Mouse (Mus musculus): Measurements from ENCODE around the gene Snx27. TPM values are rescaled to one million over a fixed set of nuclear protein-coding genes. Genes with fewer than 3 reads are reported as not detected.
A peak's percentile ranks its signal among the peaks of the same experiment; 100 is the strongest.

The Snx27 gene
- polyA plus RNA-seq, 1 experiment from 2014 or later = 39.4 TPM

DNA sequence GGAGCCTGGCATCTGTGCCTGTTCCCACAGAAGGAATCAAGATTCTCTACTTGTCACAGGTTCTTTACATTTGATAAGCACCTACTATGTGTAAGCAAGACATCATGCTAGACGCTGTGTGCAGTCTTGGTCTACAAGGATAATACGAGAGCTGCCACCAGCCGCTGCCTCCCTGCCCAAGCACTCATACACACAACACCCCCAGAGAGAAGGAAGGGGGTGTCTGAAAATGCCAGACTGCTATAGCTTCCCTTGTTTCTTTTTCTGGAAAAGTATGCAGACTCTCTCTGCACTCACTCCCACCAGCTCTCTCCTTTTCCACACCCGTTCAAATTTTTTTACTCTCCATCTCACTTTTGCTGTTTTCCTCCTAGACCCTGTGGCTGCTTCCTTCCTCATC is 105.1 kb downstream of the Snx27 start:
- peak overlapping the region; percentile 53 for H3K9ac ChIP-seq (ENCODE audit: low read length)
- H3K36me3 ChIP-seq (ENCODE audit: control insufficient read depth, insufficient read depth, low read length) = no peaks in the 10 kb centered on the region
- H3K4me1 ChIP-seq (ENCODE audit: control insufficient read depth, insufficient read depth, low read length) = peaks cover 46% of the 10 kb centered on the region
- H3K4me2 ChIP-seq = peak overlapping the region; percentile 59
- ATAC-seq (ENCODE audit: low FRiP score) = no peak
- DNase-seq (ENCODE audit: low spot score, missing footprints) = no peak
- no peaks in the 10 kb centered on the region for H3K9me3 ChIP-seq (ENCODE audit: control insufficient read depth, low read length)
- 37% methylated on average over 4 of the region's 4 CpGs for WGBS
- peak overlapping the region; percentile 56 for H3K4me3 ChIP-seq (ENCODE audit: low read depth, low read length)
- H3K27me3 ChIP-seq (ENCODE audit: control insufficient read depth, insufficient read depth, low read length) = no peaks in the 10 kb centered on the region
- peak overlapping the region; percentile 85 for H3K27ac ChIP-seq (ENCODE audit: low read depth, low read length)

DNA sequence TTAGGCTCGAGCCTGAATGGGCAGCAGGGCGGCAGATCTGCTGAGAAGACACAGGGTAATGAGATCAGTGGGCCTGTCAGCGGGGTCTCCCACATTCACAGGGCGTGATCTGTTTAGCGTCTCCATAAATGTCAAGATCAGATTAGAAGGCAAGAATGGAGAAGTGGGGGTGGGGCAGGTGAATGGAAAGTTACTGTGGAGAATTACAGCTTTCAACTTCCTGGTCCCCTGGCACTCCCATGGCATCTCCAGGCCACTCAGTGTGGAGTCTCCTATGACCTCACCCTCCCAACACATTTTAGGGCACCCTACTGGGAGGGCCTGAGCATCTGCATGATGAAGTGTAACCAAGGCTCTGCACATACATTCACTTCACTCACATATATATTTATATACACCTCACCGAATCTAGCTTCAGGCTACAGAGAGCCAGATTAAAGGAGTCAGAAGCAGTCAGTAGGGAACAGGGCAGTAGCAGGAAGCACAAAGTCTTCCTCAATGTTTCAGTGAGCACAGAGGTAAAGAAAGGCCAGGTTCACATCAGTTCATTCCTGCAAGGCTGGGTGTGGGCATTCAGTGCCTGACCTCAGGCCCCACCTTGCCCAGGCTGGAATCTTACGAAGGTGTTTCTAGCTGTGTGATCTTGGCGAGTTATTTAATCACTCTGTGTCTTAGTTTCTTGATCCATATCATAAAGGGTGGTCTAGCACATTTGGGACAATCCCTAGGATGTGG is 106.0 kb downstream of the Snx27 start:
- Histone ChIP-seq H3K4me3 (ENCODE audit: low read depth, low read length) (no peak overlapping the region), H3K27ac (ENCODE audit: low read depth, low read length) (no peak overlapping the region), H3K27me3 (ENCODE audit: control insufficient read depth, insufficient read depth, low read length) (no peaks in the 10 kb centered on the region), H3K4me1 (ENCODE audit: control insufficient read depth, insufficient read depth, low read length) (peaks cover 46% of the 10 kb centered on the region), H3K4me2 (no peak overlapping the region), H3K9me3 (ENCODE audit: control insufficient read depth, low read length) (no peaks in the 10 kb centered on the region), H3K36me3 (ENCODE audit: control insufficient read depth, insufficient read depth, low read length) (no peaks in the 10 kb centered on the region), H3K9ac (ENCODE audit: low read length) (no peak overlapping the region)
- WGBS = 56% methylated on average over 8 of the region's 8 CpGs
- DNase-seq (ENCODE audit: low spot score, missing footprints) (no peak), ATAC-seq (ENCODE audit: low FRiP score) (no peak)

DNA sequence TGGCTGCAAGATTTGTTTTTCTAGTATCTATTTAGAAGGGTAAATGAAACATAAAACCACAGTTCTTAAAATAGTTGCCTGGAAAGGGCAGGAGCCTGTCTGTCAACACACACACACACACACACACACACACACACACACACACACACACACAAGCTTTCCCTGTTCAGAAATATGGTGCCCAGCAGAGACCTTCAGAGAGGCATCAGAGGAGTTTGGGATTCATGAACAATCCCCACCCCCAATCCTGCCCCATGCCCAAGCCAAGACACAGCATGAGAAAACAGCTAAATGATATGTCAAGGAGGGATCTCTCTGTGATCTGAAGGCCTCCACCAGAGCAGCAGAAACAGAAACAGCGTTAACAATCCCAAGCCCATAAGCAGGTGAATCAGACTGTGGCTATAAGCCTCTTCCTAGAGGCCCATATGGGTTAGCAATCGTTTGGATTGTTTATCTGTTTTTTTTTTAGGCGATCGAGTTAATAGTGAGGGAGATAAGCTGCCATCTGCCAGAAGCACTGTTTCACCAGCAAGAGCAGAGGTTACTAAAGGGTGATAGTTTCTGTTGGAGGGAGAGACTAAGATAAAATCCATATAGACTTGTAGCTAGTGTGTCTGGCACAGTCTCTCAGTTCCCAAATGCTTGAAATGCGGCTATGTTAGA is 108.8 kb downstream of the Snx27 start:
- no peak for ATAC-seq (ENCODE audit: low FRiP score)
- H3K4me1 ChIP-seq (ENCODE audit: control insufficient read depth, insufficient read depth, low read length) = peaks cover 26% of the 10 kb centered on the region

GRCm38 (mm10) chr3:94473115-94473505 is 109.4 kb downstream of the Snx27 start:
- H3K9ac ChIP-seq (ENCODE audit: low read length) = peak overlapping the region; percentile 0; the same call in 1 of the 2 replicates
- 55% methylated on average over 10 of the region's 10 CpGs for WGBS
- ATAC-seq (ENCODE audit: low FRiP score) = no peak
- no peak overlapping the region; the same call in 1 of the 2 replicates for H3K4me2 ChIP-seq
- peaks cover 23% of the 10 kb centered on the region for H3K4me1 ChIP-seq (ENCODE audit: control insufficient read depth, insufficient read depth, low read length)
- H3K9me3 ChIP-seq (ENCODE audit: control insufficient read depth, low read length) = no peaks in the 10 kb centered on the region
- no peak overlapping the region for H3K27ac ChIP-seq (ENCODE audit: low read depth, low read length)
- H3K36me3 ChIP-seq (ENCODE audit: control insufficient read depth, insufficient read depth, low read length) = no peaks in the 10 kb centered on the region
- H3K27me3 ChIP-seq (ENCODE audit: control insufficient read depth, insufficient read depth, low read length) = no peaks in the 10 kb centered on the region
- DNase-seq (ENCODE audit: low spot score, missing footprints) = no peak
- no peak overlapping the region for H3K4me3 ChIP-seq (ENCODE audit: low read depth, low read length)

More for the DNA sequence above, 108.8 kb downstream of the Snx27 start:
- Histone ChIP-seq H3K4me3 (ENCODE audit: low read depth, low read length) (no peak overlapping the region), H3K27ac (ENCODE audit: low read depth, low read length) (no peak overlapping the region), H3K36me3 (ENCODE audit: control insufficient read depth, insufficient read depth, low read length) (no peaks in the 10 kb centered on the region), H3K4me2 (no peak overlapping the region), H3K27me3 (ENCODE audit: control insufficient read depth, insufficient read depth, low read length) (no peaks in the 10 kb centered on the region), H3K9me3 (ENCODE audit: control insufficient read depth, low read length) (no peaks in the 10 kb centered on the region), H3K9ac (ENCODE audit: low read length) (no peak overlapping the region)
- 74% methylated on average over 5 of the region's 5 CpGs for WGBS
- DNase-seq (ENCODE audit: low spot score, missing footprints) = peak; percentile 75

- ATAC-seq (ENCODE audit: low FRiP score) = peak; percentile 85
- Histone ChIP-seq H3K9me3 (ENCODE audit: control insufficient read depth, low read length) (no peaks in the 10 kb centered on the region), H3K4me2 (peak overlapping the region; percentile 50), H3K36me3 (ENCODE audit: control insufficient read depth, insufficient read depth, low read length) (no peaks in the 10 kb centered on the region), H3K27ac (ENCODE audit: low read depth, low read length) (no peak overlapping the region), H3K9ac (ENCODE audit: low read length) (peak overlapping the region; percentile 34; the same call in 1 of the 2 replicates), H3K27me3 (ENCODE audit: control insufficient read depth, insufficient read depth, low read length) (no peaks in the 10 kb centered on the region), H3K4me1 (ENCODE audit: control insufficient read depth, insufficient read depth, low read length) (peaks cover 22% of the 10 kb centered on the region), H3K4me3 (ENCODE audit: low read depth, low read length) (peak overlapping the region; percentile 28)
- 11% methylated on average over 28 of the region's 28 CpGs for WGBS
- DNase-seq (ENCODE audit: low spot score, missing footprints) = peak; percentile 94
These were observed 109.9 kb downstream of the Snx27 start for GRCm38 (mm10) chr3:94472447-94473114.

DNA sequence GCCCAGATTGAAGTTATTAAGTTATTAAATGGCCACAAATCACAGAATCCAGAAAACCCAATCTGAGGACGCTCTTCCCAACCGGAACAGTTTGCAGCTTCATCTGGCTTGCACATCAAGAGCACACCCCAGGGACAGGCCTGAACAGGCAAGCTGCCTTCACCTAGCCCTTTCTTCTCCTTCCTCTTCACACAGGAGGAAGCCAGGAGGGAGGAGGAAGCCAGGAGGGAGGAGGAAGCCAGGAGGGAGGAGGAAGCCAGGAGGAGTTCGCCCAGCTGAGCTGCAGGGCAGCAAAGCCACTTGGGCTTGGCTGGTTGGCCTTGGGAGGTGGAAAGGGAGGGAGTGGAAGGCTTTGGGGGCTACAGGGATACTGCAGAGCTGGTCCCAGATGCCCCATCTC is 113.6 kb downstream of the Snx27 start:
- Histone ChIP-seq H3K4me1 (ENCODE audit: control insufficient read depth, insufficient read depth, low read length) (peaks cover 21% of the 10 kb centered on the region), H3K27ac (ENCODE audit: low read depth, low read length) (no peak overlapping the region), H3K4me3 (ENCODE audit: low read depth, low read length) (no peak overlapping the region), H3K9ac (ENCODE audit: low read length) (no peak overlapping the region), H3K9me3 (ENCODE audit: control insufficient read depth, low read length) (no peaks in the 10 kb centered on the region), H3K4me2 (no peak overlapping the region), H3K27me3 (ENCODE audit: control insufficient read depth, insufficient read depth, low read length) (no peaks in the 10 kb centered on the region), H3K36me3 (ENCODE audit: control insufficient read depth, insufficient read depth, low read length) (no peaks in the 10 kb centered on the region)
- DNase-seq (ENCODE audit: low spot score, missing footprints) (peak; percentile 64), ATAC-seq (ENCODE audit: low FRiP score) (no peak)
- 64% methylated on average over 3 of the region's 3 CpGs for WGBS

GRCm38 (mm10) chr3:94465632-94466430 is 116.7 kb downstream of the Snx27 start:
- WGBS = 57% methylated on average over 13 of the region's 13 CpGs
- DNase-seq (ENCODE audit: low spot score, missing footprints) (peak; percentile 59), ATAC-seq (ENCODE audit: low FRiP score) (no peak)
- Histone ChIP-seq H3K36me3 (ENCODE audit: control insufficient read depth, insufficient read depth, low read length) (no peaks in the 10 kb centered on the region), H3K27ac (ENCODE audit: low read depth, low read length) (no peak overlapping the region), H3K4me2 (no peak overlapping the region), H3K27me3 (ENCODE audit: control insufficient read depth, insufficient read depth, low read length) (no peaks in the 10 kb centered on the region), H3K9ac (ENCODE audit: low read length) (peak overlapping the region; percentile 18; the same call in 1 of the 2 replicates), H3K4me3 (ENCODE audit: low read depth, low read length) (no peak overlapping the region), H3K4me1 (ENCODE audit: control insufficient read depth, insufficient read depth, low read length) (peaks cover 12% of the 10 kb centered on the region), H3K9me3 (ENCODE audit: control insufficient read depth, low read length) (no peaks in the 10 kb centered on the region)

DNA sequence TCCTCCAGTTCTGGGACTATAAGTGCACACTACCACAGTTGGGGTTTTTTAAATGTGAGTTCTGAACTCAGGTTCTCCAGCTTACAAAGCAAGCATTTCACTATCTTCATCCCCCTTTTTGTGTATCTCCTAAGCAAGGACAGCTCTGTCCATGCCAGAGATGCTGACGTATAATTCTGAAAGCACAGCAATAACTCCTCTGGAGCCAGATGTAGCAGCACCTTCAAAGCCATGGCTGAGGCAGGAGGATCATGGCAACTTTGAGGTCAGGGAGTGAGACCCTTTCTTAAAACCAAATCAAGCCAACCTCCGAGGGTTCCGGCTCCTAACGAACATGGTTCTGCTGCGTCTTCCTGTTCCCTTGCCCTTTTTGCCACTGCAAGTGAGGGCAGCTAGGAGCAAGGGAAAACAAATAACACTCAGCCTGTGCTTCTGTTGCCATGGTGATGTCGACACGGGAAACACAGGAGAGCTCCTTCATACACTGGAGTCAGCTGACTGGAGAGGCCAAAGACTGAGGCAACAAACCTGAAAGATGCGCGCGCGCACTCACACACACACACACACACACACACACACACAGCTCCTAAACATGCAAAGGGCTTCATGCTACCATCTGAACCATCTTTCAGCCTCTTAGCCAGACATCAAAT is 118.5 kb downstream of the Snx27 start:
- DNase-seq (ENCODE audit: low spot score, missing footprints) (peak; percentile 83), ATAC-seq (ENCODE audit: low FRiP score) (peak; percentile 84)
- Histone ChIP-seq H3K9me3 (ENCODE audit: control insufficient read depth, low read length) (no peaks in the 10 kb centered on the region), H3K4me2 (no peak overlapping the region), H3K27ac (ENCODE audit: low read depth, low read length) (peak overlapping the region; percentile 20), H3K36me3 (ENCODE audit: control insufficient read depth, insufficient read depth, low read length) (no peaks in the 10 kb centered on the region), H3K27me3 (ENCODE audit: control insufficient read depth, insufficient read depth, low read length) (no peaks in the 10 kb centered on the region), H3K4me3 (ENCODE audit: low read depth, low read length) (no peak overlapping the region), H3K4me1 (ENCODE audit: control insufficient read depth, insufficient read depth, low read length) (peaks cover 12% of the 10 kb centered on the region), H3K9ac (ENCODE audit: low read length) (no peak overlapping the region)
- 37% methylated on average over 11 of the region's 11 CpGs for WGBS

Measured in midbrain, embryonic 11.5 days (tissue).